10 mouse cellular contexts compared by ENCODE assay signal in genomic region chr11:77914598-77915260, GRCm38 (mm10). TPM values are rescaled to one million over a fixed set of nuclear protein-coding genes. Genes with fewer than 3 reads are reported as not detected.
DNase-seq lines count a peak whose midpoint lies in the region; ATAC-seq and TF ChIP-seq lines count a peak whose summit lies in the region.
"Had no signal": no experiment of that assay in that cellular context is flagged by ENCODE, and none has a peak within 500 bp of the region (broad histone marks: within the 10 kb centered on the region; RNA-seq: fewer than 3 reads in every experiment).

No protein-coding gene starts in this region.

- 0 out of 2 replicates have a peak, but pooled peaks have one; percentile 37 for TF ChIP-seq EP300 in ES-Bruce4 (IDR thresholded peaks at IDR 0.05; ENCODE audit: insufficient read depth, low read depth, low read length)

- no peak for TF ChIP-seq CTCF in ES-Bruce4 (IDR thresholded peaks at IDR 0.05; ENCODE audit: low read depth, low read length)

- 2% methylated on average over 32 of the region's 32 CpGs for WGBS in limb, embryonic 13.5 days

- no peaks in the 10 kb centered on the region for H3K9me3 ChIP-seq in ES-Bruce4 (replicated peaks; ENCODE audit: control insufficient read depth, insufficient read depth, low read length, poor library complexity, severe bottlenecking)
- no peaks in the 10 kb centered on the region for H3K9me3 ChIP-seq in limb, embryonic 13.5 days

- peak; percentile 44 for DNase-seq in R1 (ENCODE audit: low read depth, low spot score)
- peak; percentile 49 for DNase-seq in forelimb bud, embryonic 11.5 days (ENCODE audit: low read depth, low spot score)
- DNase-seq in lung, postnatal 25 days (ENCODE audit: low spot score) = no peak
- DNase-seq in left cerebral cortex, adult 9 months (ENCODE audit: low spot score in 2 of 2) = no peak
- no peak for DNase-seq in right cerebral cortex, postnatal 4 days
- DNase-seq: heart, postnatal 36 days had no signal

- no peaks in the 10 kb centered on the region for H3K36me3 ChIP-seq in ES-Bruce4 (ENCODE audit: control insufficient read depth, insufficient read depth, low read length, poor library complexity, severe bottlenecking)
- no peaks in the 10 kb centered on the region for H3K36me3 ChIP-seq in limb, embryonic 13.5 days

- H3K4me3 ChIP-seq in ES-Bruce4 (ENCODE audit: low read depth, low read length) = peak overlapping the region; percentile 21
- H3K4me3 ChIP-seq in limb, embryonic 13.5 days = peak overlapping the region; percentile 23
- H3K4me3 ChIP-seq: myocyte had no signal

- TF ChIP-seq POLR2A in ES-Bruce4 (IDR thresholded peaks at IDR 0.05; ENCODE audit: insufficient read depth, low read length) = no peak

- H3K27ac ChIP-seq in ES-Bruce4 (ENCODE audit: insufficient read depth, low read length) = 0 out of 2 replicates have a peak overlapping the region, but pooled peaks have one; percentile 20
- no peak overlapping the region for H3K27ac ChIP-seq in limb, embryonic 13.5 days

- peak overlapping the region; percentile 56 for H3K4me2 ChIP-seq in limb, embryonic 13.5 days (replicated peaks)

- peaks cover 9% of the 10 kb centered on the region for H3K4me1 ChIP-seq in ES-Bruce4 (ENCODE audit: control insufficient read depth, insufficient read depth, low read length)
- H3K4me1 ChIP-seq in limb, embryonic 13.5 days = peaks cover 32% of the 10 kb centered on the region

- peak overlapping the region; percentile 80 for H3K9ac ChIP-seq in ES-Bruce4 (ENCODE audit: low read depth, poor library complexity, severe bottlenecking)
- no peak overlapping the region for H3K9ac ChIP-seq in limb, embryonic 13.5 days

- H3K27me3 ChIP-seq in ES-Bruce4 (ENCODE audit: control insufficient read depth, insufficient read depth, low read length, poor library complexity, severe bottlenecking) = no peaks in the 10 kb centered on the region
- peaks cover 51% of the 10 kb centered on the region for H3K27me3 ChIP-seq in limb, embryonic 13.5 days

- ATAC-seq in limb, embryonic 13.5 days (ENCODE audit: low FRiP score, low read depth) = no peak

RNA-seq across cellular contexts. Expression of gene Sez6, which starts 15.9 kb away (rescaled TPM):
- polyA plus RNA-seq in ES-Bruce4 (2011; ENCODE audit: insufficient read depth, insufficient read length, low read depth, missing spikeins) = 0.33 and 0.57 TPM in 2 replicates
- polyA plus RNA-seq in limb, embryonic 13.5 days (2015; fragmentation: Nextera tagmentation; extraction: Ambion mirVana) = 0.18 and 0.60 TPM in 2 replicates
- polyA plus RNA-seq: myocyte; spleen, adult 2 months had no signal

RNA-seq across cellular contexts. Expression of gene Pipox, which starts 20.8 kb away (rescaled TPM):
- 14.3 and 17.0 TPM in 2 replicates for polyA plus RNA-seq in ES-Bruce4 (2011; ENCODE audit: insufficient read depth, insufficient read length, low read depth, missing spikeins)
- polyA plus RNA-seq in limb, embryonic 13.5 days (2015; fragmentation: Nextera tagmentation; extraction: Ambion mirVana) = 0.66 and 1.4 TPM in 2 replicates
- polyA plus RNA-seq: myocyte had no signal

Comparison
In these comparisons a context has a peak if more than half of its experiments do, and no peak if none do; other contexts are left out.
1. DNase-seq: peak in R1 (single experiment) and forelimb bud, embryonic 11.5 days (single experiment); none in lung, postnatal 25 days (single experiment), left cerebral cortex, adult 9 months (0 of 2) and right cerebral cortex, postnatal 4 days (single experiment).